Mouse (Mus musculus) splenic B cell, adult 2 months (primary cell): Measurements from ENCODE around the gene Hdac11.
"Not testable (repeated sequence)": the region's sequence is repeated elsewhere in the genome, so short reads cannot be mapped to it uniquely, and the experiment has no call there.

Experiments used
- DNase-seq: peaks from one replicate; pipeline ENCODE4 v3.0.0-alpha.2; 2011; ENCODE audit warnings: low read depth, low spot score
- H3K27me3 ChIP-seq: 2 replicates; pipeline ENCODE4 v1.6.1; 2012; ENCODE audit warnings: mild to moderate bottlenecking, low read length, moderate library complexity, mixed read lengths; ENCODE audit not compliant: control insufficient read depth, poor library complexity, insufficient read depth, severe bottlenecking
- H3K36me3 ChIP-seq: 2 replicates; pipeline ENCODE4 v1.6.1; 2012; ENCODE audit warnings: mild to moderate bottlenecking, low read length, moderate library complexity, mixed read lengths; ENCODE audit not compliant: control insufficient read depth, poor library complexity, insufficient read depth, severe bottlenecking

The Hdac11 gene

GRCm38 (mm10) chr6:91121089-91121488 lies 35.4 kb upstream of the Hdac11 start:
- H3K27me3 ChIP-seq, H3K36me3 ChIP-seq, DNase-seq: not testable (repeated sequence)

DNA sequence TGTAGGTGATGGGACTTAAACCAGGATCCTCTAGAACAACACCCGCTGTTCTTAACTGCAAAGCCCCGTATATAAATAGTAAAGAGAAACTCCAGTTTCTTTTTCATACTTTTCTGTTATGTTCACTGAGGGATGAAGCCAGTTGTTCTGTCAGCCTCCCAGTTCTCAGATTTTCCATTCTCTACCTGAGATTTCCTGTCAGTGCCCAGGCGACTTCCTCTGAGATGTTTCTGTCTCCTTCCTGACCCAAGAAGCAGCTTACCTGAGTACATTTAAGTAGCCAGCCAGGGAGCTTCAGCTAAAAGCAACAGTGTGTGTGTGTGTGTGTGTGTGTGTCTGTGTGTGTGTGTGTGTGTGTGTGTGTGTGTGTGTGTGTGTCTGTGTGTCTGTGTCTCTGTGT lies 33.0 kb upstream of the Hdac11 start:
- DNase-seq = peak; percentile 62
- Histone ChIP-seq H3K36me3 (no peaks in the 10 kb centered on the region), H3K27me3 (no peaks in the 10 kb centered on the region)

- Histone ChIP-seq H3K36me3 (no peaks in the 10 kb centered on the region), H3K27me3 (no peaks in the 10 kb centered on the region)
- DNase-seq = no peak
These were observed 31.9 kb upstream of the Hdac11 start for GRCm38 (mm10) chr6:91124286-91125227.

- DNase-seq = no peak
- Histone ChIP-seq H3K27me3 (no peaks in the 10 kb centered on the region), H3K36me3 (no peaks in the 10 kb centered on the region)
These were observed 31.3 kb upstream of the Hdac11 start for GRCm38 (mm10) chr6:91125228-91125585.

- no peaks in the 10 kb centered on the region for H3K36me3 ChIP-seq
- H3K27me3 ChIP-seq = no peaks in the 10 kb centered on the region
- DNase-seq = peak; percentile 64
These were observed 27.5 kb upstream of the Hdac11 start for GRCm38 (mm10) chr6:91128996-91129395.

- DNase-seq = no peak
- no peaks in the 10 kb centered on the region for H3K36me3 ChIP-seq
- no peaks in the 10 kb centered on the region for H3K27me3 ChIP-seq
These were observed 25.6 kb upstream of the Hdac11 start for GRCm38 (mm10) chr6:91130856-91131255.

GRCm38 (mm10) chr6:91137343-91137956 lies 19.0 kb upstream of the Hdac11 start:
- H3K36me3 ChIP-seq = no peaks in the 10 kb centered on the region
- no peaks in the 10 kb centered on the region for H3K27me3 ChIP-seq
- DNase-seq = no peak

- peak; percentile 87 for DNase-seq
- no peaks in the 10 kb centered on the region for H3K36me3 ChIP-seq
- no peaks in the 10 kb centered on the region for H3K27me3 ChIP-seq
These were observed 16.6 kb upstream of the Hdac11 start for GRCm38 (mm10) chr6:91139846-91140245.

GRCm38 (mm10) chr6:91145056-91145455 lies 11.4 kb upstream of the Hdac11 start:
- DNase-seq = no peak
- Histone ChIP-seq H3K36me3 (no peaks in the 10 kb centered on the region), H3K27me3 (no peaks in the 10 kb centered on the region)

DNA sequence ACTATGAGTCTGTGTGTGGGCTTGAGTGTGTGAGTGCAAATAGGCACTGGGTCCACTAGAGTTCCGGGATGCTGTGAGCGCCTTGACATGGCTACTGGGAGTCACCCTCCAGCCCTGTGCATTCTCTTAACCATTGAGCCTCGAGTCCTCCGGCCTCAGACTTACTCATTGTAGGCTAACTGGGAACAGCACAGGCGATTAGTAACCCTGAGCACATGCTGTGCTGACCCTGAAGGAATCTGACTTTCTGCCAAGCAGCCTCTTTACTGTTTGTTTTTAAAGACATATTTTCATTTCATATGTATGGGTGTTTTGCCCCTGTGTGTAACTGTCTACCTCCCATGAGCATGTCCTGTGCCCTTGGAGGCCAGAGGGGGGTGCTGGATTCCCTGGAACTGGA lies 10.9 kb upstream of the Hdac11 start:
- no peak for DNase-seq
- Histone ChIP-seq H3K27me3 (no peaks in the 10 kb centered on the region), H3K36me3 (no peaks in the 10 kb centered on the region)

GRCm38 (mm10) chr6:91146443-91147151 lies 9.9 kb upstream of the Hdac11 start:
- Histone ChIP-seq H3K27me3 (no peaks in the 10 kb centered on the region), H3K36me3 (no peaks in the 10 kb centered on the region)
- DNase-seq = no peak

GRCm38 (mm10) chr6:91147152-91147770 lies 9.2 kb upstream of the Hdac11 start:
- DNase-seq = no peak
- H3K27me3 ChIP-seq = no peaks in the 10 kb centered on the region
- H3K36me3 ChIP-seq = no peaks in the 10 kb centered on the region

DNA sequence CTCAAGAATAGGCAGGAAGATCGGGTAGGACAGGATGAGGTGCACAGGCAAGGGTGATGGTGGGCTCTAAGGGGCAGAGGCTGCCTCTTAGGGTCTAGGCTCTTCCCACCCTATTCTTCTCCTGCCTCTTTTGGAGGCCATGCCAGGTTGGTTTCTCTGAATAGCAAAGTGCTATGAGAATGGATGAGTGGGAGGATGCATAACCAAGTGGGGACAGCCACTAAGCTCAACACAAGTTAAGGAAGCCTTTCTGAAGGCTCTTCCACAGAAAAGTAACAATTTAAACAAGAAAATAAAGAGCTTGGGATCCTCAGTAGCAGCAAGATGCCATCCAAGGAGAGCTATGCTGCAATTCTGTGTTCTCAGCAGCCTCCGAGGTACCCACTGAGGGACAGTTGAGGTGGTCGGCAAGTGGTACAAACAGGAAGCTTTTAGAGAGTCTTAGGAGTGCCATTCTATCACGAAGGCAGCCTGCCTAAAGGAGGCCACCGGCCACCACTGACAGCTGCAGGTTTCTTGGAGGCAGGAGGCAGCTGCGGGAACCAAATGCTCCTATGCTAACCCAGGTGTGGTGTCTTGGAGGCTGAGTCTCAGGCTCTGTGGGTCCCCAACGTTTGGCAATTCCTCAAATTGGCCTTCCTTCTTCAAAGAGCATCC lies 3.4 kb upstream of the Hdac11 start:
- Histone ChIP-seq H3K27me3 (no peaks in the 10 kb centered on the region), H3K36me3 (no peaks in the 10 kb centered on the region)
- no peak for DNase-seq

GRCm38 (mm10) chr6:91153549-91154064 lies 2.9 kb upstream of the Hdac11 start:
- no peaks in the 10 kb centered on the region for H3K27me3 ChIP-seq
- peak; percentile 73 for DNase-seq
- no peaks in the 10 kb centered on the region for H3K36me3 ChIP-seq
